Mouse (Mus musculus) thymus, adult 2 months (tissue): ENCODE measurements around the gene Fgfr2.

Source experiments
- CTCF ChIP-seq: fragments of 200-500 bp; IDR thresholded peaks from 2 replicates; pipeline ENCODE4 v1.5.1; 2012; ENCODE audit warnings: mild to moderate bottlenecking, control low read depth, low read length, moderate library complexity, borderline replicate concordance; ENCODE audit not compliant: control insufficient read depth, poor library complexity, insufficient read depth; ENCODE audit errors: extremely low read depth
- POLR2A ChIP-seq: fragments of 200-500 bp; IDR thresholded peaks from 2 replicates; pipeline ENCODE4 v1.6.1; 2012; ENCODE audit warnings: mild to moderate bottlenecking, low read length, control low read depth, moderate library complexity; ENCODE audit not compliant: control insufficient read depth, poor library complexity, insufficient read depth; ENCODE audit errors: extremely low read depth

GRCm38 (mm10) chr7:132547126-132547525, 576.0 kb downstream of the Fgfr2 start:
- TF ChIP-seq CTCF: no peak
- no peak for TF ChIP-seq POLR2A
